Mouse (Mus musculus): ENCODE measurements around the gene Rpl29. TPM values are rescaled to one million over a fixed set of nuclear protein-coding genes. Genes with fewer than 3 reads are reported as not detected.

Rpl29 gene
- total RNA-seq, 1 experiment = 61.2 TPM

DNA sequence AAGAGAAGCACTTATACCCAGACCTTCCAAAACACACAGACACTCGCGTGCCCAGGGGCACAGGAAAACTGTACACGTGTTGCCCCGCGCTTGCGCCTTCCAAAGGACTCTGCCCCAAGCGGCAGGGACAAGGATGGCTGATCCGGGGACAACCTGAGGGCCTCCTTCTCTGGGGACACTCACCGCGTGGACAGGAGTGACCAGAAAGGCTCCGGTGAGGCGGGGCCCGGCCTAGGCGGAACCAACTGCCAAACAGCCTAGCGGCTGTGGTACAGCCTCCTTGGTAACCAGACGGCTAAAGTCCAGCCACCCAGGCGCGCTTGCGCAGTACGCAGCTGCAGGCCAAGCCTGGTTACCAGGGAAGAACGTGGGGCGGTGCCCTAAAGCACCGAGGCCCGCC lies 18.1 kb downstream of the Rpl29 start, which contains the start of the genes Abhd14b and Abhd14a:
Gene Abhd14b, plus strand, starts transcription at position 112 of the 400 bp plus-strand sequence.
Gene Abhd14a, minus strand, starts transcription at position 331 of the 400 bp plus-strand sequence.
- H3K36me3 ChIP-seq (ENCODE audit: control insufficient read depth, insufficient read depth, low read length, poor library complexity, severe bottlenecking) = no peaks in the 10 kb centered on the region
- peak within 1 kb of the TSS; percentile 76 to 82 for H3K4me3 ChIP-seq (ENCODE audit: insufficient read depth in 1 of 2, low read depth in 1 of 2, low read length in 2 of 2, poor library complexity in 1 of 2, severe bottlenecking in 1 of 2)
- H3K4me1 ChIP-seq (ENCODE audit: control insufficient read depth in 2 of 2, insufficient read depth in 2 of 2, low read length in 2 of 2, poor library complexity in 1 of 2) = peaks cover 7 to 24% of the 10 kb centered on the region in 2 experiments; a peak in 3 of 4 replicates
- TF ChIP-seq MAFK (IDR thresholded peaks at IDR 0.05; ENCODE audit: insufficient read depth, low read depth, low read length) (no peak), ZC3H11A (IDR thresholded peaks at IDR 0.05; ENCODE audit: borderline replicate concordance, low read depth, low read length) (no peak)
- no peak within 1 kb of the TSS for H3K27ac ChIP-seq (ENCODE audit: insufficient read depth, low read depth, low read length, poor library complexity, severe bottlenecking)
- in situ Hi-C loops (cut with MboI; ENCODE audit: low sequenced_read_pairs in 2 of 2, unreplicated experiment in 2 of 2) = no loop called here
- no peaks in the 10 kb centered on the region for H3K9me3 ChIP-seq (ENCODE audit: control insufficient read depth, insufficient read depth, low read depth, low read length)
- peak; percentile 73 for DNase-seq (ENCODE audit: low read depth, low spot score)
- H3K9ac ChIP-seq (ENCODE audit: insufficient read depth, low read depth, low read length, poor library complexity, severe bottlenecking) = peak within 1 kb of the TSS; percentile 75

DNA sequence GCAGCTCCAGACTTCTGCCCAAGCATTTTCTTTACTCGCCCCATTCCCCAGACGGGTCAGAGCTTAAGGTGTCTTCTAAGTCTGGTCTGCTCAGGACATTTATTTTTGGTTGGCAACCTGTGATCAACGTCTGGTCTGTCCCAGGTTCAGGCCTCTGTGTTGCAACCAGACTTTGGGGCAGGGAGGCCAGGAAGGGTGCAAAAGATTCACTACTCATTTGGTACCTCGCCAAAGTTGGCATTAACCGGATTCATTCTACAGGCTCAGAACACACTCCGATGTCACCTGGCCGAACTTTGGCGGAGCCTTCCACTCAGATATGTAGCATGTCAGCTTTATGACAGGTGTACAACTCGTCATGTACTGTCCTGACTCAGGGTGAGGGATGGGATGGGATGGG lies 18.7 kb downstream of the Rpl29 start:
- H3K4me1 ChIP-seq (ENCODE audit: control insufficient read depth in 2 of 2, insufficient read depth in 2 of 2, low read length in 2 of 2, poor library complexity in 1 of 2) = peaks cover 7 to 26% of the 10 kb centered on the region in 2 experiments; a peak in 3 of 4 replicates
- DNase-seq (ENCODE audit: low read depth, low spot score) = no peak
- H3K9ac ChIP-seq (ENCODE audit: insufficient read depth, low read depth, low read length, poor library complexity, severe bottlenecking) = no peak overlapping the region
- H3K36me3 ChIP-seq (ENCODE audit: control insufficient read depth, insufficient read depth, low read length, poor library complexity, severe bottlenecking) = no peaks in the 10 kb centered on the region
- H3K4me3 ChIP-seq (ENCODE audit: insufficient read depth in 1 of 2, low read depth in 1 of 2, low read length in 2 of 2, poor library complexity in 1 of 2, severe bottlenecking in 1 of 2) = peak overlapping the region in 1 of 2 experiments; percentile 82; a peak in 1 of 4 replicates
- H3K9me3 ChIP-seq (ENCODE audit: control insufficient read depth, insufficient read depth, low read depth, low read length) = no peaks in the 10 kb centered on the region
- in situ Hi-C loops (cut with MboI; ENCODE audit: low sequenced_read_pairs in 2 of 2, unreplicated experiment in 2 of 2) = no loop called here
- no peak for TF ChIP-seq MAFK (IDR thresholded peaks at IDR 0.05; ENCODE audit: insufficient read depth, low read depth, low read length)
- TF ChIP-seq CHD2 (IDR thresholded peaks at IDR 0.05; ENCODE audit: low read depth, low read length) = no peak
- TF ChIP-seq HCFC1 (IDR thresholded peaks at IDR 0.05; ENCODE audit: borderline replicate concordance, insufficient read depth, low read length) = no peak
- TF ChIP-seq ZNF384 (IDR thresholded peaks at IDR 0.05; ENCODE audit: low read depth, low read length) = no peak
- TF ChIP-seq ZC3H11A (IDR thresholded peaks at IDR 0.05; ENCODE audit: borderline replicate concordance, low read depth, low read length) = no peak
- no peak overlapping the region for H3K27ac ChIP-seq (ENCODE audit: insufficient read depth, low read depth, low read length, poor library complexity, severe bottlenecking)

DNA sequence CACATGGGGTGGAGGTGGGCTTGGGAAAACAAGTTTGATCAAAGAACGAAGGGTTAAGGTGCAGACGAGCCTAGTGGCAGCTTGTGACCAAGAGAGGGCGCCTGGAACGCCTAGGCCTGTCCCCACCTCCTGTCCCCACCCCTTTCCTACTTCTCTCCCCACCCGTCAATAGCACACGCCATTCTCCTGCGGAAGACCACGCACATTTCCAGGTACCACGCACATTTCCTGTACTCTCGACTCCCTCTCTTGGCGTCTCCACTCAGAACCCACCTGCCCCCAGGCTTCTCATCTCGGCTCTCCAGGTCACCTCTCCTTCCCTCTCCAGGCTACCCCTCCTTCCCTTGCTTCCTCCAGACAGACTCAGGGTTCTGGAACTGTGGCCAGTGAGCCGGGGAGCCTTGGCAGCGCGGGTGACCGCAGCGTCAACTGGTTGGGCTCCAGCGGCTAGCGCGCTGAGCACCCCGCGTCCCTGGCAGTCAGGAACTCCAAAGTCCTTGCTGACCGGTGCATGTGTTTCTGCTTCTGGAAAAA lies 19.3 kb downstream of the Rpl29 start:
- DNase-seq (ENCODE audit: low read depth, low spot score) = no peak
- H3K9ac ChIP-seq (ENCODE audit: insufficient read depth, low read depth, low read length, poor library complexity, severe bottlenecking) = peak overlapping the region; percentile 72
- H3K4me3 ChIP-seq (ENCODE audit: insufficient read depth in 1 of 2, low read depth in 1 of 2, low read length in 2 of 2, poor library complexity in 1 of 2, severe bottlenecking in 1 of 2) = peak overlapping the region; percentile 71; a peak in 3 of 4 replicates
- no peaks in the 10 kb centered on the region for H3K36me3 ChIP-seq (ENCODE audit: control insufficient read depth, insufficient read depth, low read length, poor library complexity, severe bottlenecking)
- peaks cover 7 to 26% of the 10 kb centered on the region in 2 experiments; a peak in 3 of 4 replicates for H3K4me1 ChIP-seq (ENCODE audit: control insufficient read depth in 2 of 2, insufficient read depth in 2 of 2, low read length in 2 of 2, poor library complexity in 1 of 2)
- no peaks in the 10 kb centered on the region for H3K9me3 ChIP-seq (ENCODE audit: control insufficient read depth, insufficient read depth, low read depth, low read length)
- TF ChIP-seq MAFK (IDR thresholded peaks at IDR 0.05; ENCODE audit: insufficient read depth, low read depth, low read length) (no peak), CHD2 (IDR thresholded peaks at IDR 0.05; ENCODE audit: low read depth, low read length) (no peak), ZC3H11A (IDR thresholded peaks at IDR 0.05; ENCODE audit: borderline replicate concordance, low read depth, low read length) (no peak), ZNF384 (IDR thresholded peaks at IDR 0.05; ENCODE audit: low read depth, low read length) (no peak), HCFC1 (IDR thresholded peaks at IDR 0.05; ENCODE audit: borderline replicate concordance, insufficient read depth, low read length) (no peak)
- H3K27ac ChIP-seq (ENCODE audit: insufficient read depth, low read depth, low read length, poor library complexity, severe bottlenecking) = no peak overlapping the region
- in situ Hi-C loops (cut with MboI; ENCODE audit: low sequenced_read_pairs in 2 of 2, unreplicated experiment in 2 of 2) = no loop called here

GRCm38 (mm10) chr9:106449947-106450346 lies 20.7 kb downstream of the Rpl29 start:
- H3K27ac ChIP-seq (ENCODE audit: insufficient read depth, low read depth, low read length, poor library complexity, severe bottlenecking) = no peak overlapping the region
- no peak for DNase-seq (ENCODE audit: low read depth, low spot score)
- no peak for TF ChIP-seq HCFC1 (IDR thresholded peaks at IDR 0.05; ENCODE audit: borderline replicate concordance, insufficient read depth, low read length)
- no peak for TF ChIP-seq MAFK (IDR thresholded peaks at IDR 0.05; ENCODE audit: insufficient read depth, low read depth, low read length)
- TF ChIP-seq ZC3H11A (IDR thresholded peaks at IDR 0.05; ENCODE audit: borderline replicate concordance, low read depth, low read length) = no peak
- no peak for TF ChIP-seq CHD2 (IDR thresholded peaks at IDR 0.05; ENCODE audit: low read depth, low read length)
- TF ChIP-seq ZNF384 (IDR thresholded peaks at IDR 0.05; ENCODE audit: low read depth, low read length) = no peak
- no peak overlapping the region for H3K9ac ChIP-seq (ENCODE audit: insufficient read depth, low read depth, low read length, poor library complexity, severe bottlenecking)
- peaks cover 7 to 26% of the 10 kb centered on the region in 2 experiments; a peak in 3 of 4 replicates for H3K4me1 ChIP-seq (ENCODE audit: control insufficient read depth in 2 of 2, insufficient read depth in 2 of 2, low read length in 2 of 2, poor library complexity in 1 of 2)
- in situ Hi-C loops (cut with MboI; ENCODE audit: low sequenced_read_pairs in 2 of 2, unreplicated experiment in 2 of 2) = no loop called here
- H3K4me3 ChIP-seq (ENCODE audit: insufficient read depth in 1 of 2, low read depth in 1 of 2, low read length in 2 of 2, poor library complexity in 1 of 2, severe bottlenecking in 1 of 2) = no peak overlapping the region
- no peaks in the 10 kb centered on the region for H3K36me3 ChIP-seq (ENCODE audit: control insufficient read depth, insufficient read depth, low read length, poor library complexity, severe bottlenecking)
- H3K9me3 ChIP-seq (ENCODE audit: control insufficient read depth, insufficient read depth, low read depth, low read length) = no peaks in the 10 kb centered on the region
